Mouse (Mus musculus) G1E (cell line): ENCODE data around the gene R3hcc1l.

Experiments
- CTCF ChIP-seq: IDR thresholded peaks from 2 replicates; pipeline ENCODE4 v1.5.1; 2012; ENCODE audit warnings: low read depth, low read length, inconsistent platforms, mixed read lengths
- GATA1 ChIP-seq: IDR thresholded peaks from 2 replicates; pipeline ENCODE4 v1.6.1; 2012; ENCODE audit warnings: borderline replicate concordance, low read length, inconsistent platforms, mixed read lengths

GRCm38 (mm10) chr19:42633650-42634049, 115.1 kb downstream of the R3hcc1l start:
- TF ChIP-seq CTCF = no peak
- no peak for TF ChIP-seq GATA1
